Mouse (Mus musculus) small intestine, adult 2 months (tissue): ENCODE measurements around the gene Spg7.

Experiments used
- CTCF ChIP-seq: fragments of 200-500 bp; IDR thresholded peaks from 2 replicates; pipeline ENCODE4 v1.5.1; 2012; ENCODE audit warnings: low read depth, mild to moderate bottlenecking, control low read depth, inconsistent platforms, low read length, moderate library complexity, mixed read lengths; ENCODE audit not compliant: insufficient replicate concordance, insufficient read length; ENCODE audit errors: extremely low read depth
- POLR2A ChIP-seq: fragments of 200-500 bp; IDR thresholded peaks from 2 replicates; pipeline ENCODE4 v1.6.1; 2012; ENCODE audit warnings: low read depth, mild to moderate bottlenecking, control low read depth, inconsistent platforms, low read length, moderate library complexity

- no peak for TF ChIP-seq POLR2A
- TF ChIP-seq CTCF = no peak
Observed at GRCm38 (mm10) chr8:123131041-123131440, 68.3 kb downstream of the Spg7 start.
